Mouse (Mus musculus): ENCODE measurements around the gene Rbl1. TPM values are rescaled to one million over a fixed set of nuclear protein-coding genes. Genes with fewer than 3 reads are reported as not detected.

Rbl1 gene
- total RNA-seq, 2 experiments from 2014 or later, result 1.3 to 2.2 TPM

- peak; percentile 78 to 79 for DNase-seq (ENCODE audit: extremely low spot score in 1 of 2, low spot score in 1 of 2)
These were observed 69.3 kb downstream of the Rbl1 start, which contains the start of gene Samhd1 for GRCm38 (mm10) chr2:157135014-157135413. Gene Samhd1, minus strand, starts transcription at chr2:157135265.

- peak in 1 of 2 experiments; percentile 3 for DNase-seq (ENCODE audit: extremely low spot score in 1 of 2, low spot score in 1 of 2)
These were observed 69.8 kb downstream of the Rbl1 start for GRCm38 (mm10) chr2:157134479-157134931.

GRCm38 (mm10) chr2:157133769-157134478 is 70.4 kb downstream of the Rbl1 start:
- no peak for DNase-seq (ENCODE audit: extremely low spot score in 1 of 2, low spot score in 1 of 2)

- no peak for DNase-seq (ENCODE audit: extremely low spot score in 1 of 2, low spot score in 1 of 2)
These were observed 71.4 kb downstream of the Rbl1 start for GRCm38 (mm10) chr2:157132686-157133540.

DNA sequence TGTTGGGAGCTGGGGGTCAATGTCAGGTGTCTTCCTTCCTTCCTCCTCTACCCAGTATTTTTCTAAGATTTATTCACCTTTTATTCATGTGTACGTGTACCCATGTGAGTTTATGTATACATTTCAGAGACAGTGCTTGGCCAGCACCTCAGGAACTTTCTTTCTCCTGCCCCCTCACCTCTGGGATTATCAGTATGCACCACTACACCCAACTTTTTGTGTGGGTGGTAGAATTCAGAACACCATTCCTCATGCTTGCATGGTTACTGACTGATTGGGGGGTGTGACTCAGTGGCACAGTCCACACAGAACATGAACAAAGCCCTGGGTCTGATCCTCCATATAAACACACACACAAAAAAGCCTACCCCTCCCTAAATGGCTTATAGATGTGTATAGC is 72.2 kb downstream of the Rbl1 start:
- no peak for DNase-seq (ENCODE audit: extremely low spot score in 1 of 2, low spot score in 1 of 2)

DNA sequence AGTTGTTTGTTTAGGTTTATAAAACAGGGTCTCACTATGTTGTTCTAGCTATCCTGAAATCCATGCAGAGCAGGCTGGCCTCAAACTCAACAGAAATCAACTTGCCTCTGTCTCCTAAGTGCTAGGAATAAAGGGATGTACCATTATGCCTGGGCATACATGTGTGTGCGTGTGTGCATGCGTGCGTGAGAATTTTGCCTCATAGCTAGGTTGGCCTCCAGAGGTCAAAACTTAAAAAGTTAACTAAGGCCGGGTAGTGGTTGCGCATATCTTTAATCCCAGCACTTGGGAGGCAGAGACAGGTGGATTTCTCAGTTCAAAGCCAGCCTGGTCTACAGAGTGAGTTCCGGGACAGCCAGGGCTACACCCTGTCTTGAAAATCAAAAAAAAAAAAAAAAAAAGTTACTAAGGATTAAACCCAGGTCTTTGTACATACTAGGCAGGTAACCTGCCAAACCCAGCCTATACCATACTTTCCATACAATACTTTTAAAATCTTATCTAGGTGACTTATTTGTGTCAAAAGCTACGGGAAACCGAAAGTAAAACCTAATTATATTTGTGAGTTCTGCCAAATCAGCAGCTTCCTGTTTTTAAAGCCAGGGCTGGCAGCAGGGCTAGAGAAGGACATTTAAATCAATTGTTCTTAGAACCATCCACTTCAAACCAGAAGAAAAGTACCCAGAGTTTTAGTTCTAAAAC is 73.4 kb downstream of the Rbl1 start:
- no peak for DNase-seq (ENCODE audit: extremely low spot score in 1 of 2, low spot score in 1 of 2)

DNA sequence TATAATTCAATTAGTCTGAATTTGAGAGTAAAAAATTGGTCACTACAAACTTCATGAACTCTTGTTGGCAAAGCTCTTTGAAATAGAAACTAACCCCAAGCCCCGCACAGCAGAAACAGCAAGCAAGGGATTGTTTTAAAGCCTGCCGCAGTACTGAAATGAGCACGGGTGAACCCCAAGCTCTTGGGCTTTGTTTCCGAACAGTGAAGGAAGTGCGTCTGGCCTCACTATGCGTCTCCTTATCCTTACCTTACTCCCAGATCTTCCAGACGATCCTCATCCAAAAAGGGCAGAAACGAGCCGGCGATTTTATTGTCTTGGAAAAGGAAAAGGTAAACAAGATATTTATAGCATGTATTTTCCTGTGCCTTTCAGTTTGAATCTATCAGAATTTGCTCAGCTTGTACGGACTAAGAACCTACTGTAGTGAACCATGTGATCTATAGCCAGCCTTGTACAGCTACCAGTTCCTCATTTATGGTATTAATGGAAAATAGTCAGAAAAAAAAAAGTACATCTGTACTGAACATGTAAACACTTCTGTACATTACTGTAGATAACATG is 74.7 kb downstream of the Rbl1 start:
- DNase-seq (ENCODE audit: extremely low spot score in 1 of 2, low spot score in 1 of 2), result no peak

DNA sequence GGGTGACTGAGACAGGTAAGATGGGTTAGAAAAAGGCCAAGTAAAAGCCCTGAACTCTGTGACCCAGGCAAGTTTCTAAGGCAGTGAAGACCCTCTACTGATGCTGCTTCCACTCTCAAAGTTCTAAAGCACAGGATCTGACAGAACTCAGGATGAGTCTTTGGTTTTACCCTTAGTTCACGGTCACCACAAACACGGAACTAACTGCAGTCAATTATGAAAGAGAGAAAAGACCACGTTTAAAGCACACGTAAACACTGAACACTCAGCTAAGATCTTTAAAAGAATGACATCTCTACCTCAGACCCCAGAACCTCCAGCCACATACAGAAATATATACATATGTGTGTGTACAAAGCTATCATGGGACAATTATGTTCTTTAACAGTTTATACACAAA is 75.2 kb downstream of the Rbl1 start:
- DNase-seq (ENCODE audit: extremely low spot score in 1 of 2, low spot score in 1 of 2), result no peak

DNA sequence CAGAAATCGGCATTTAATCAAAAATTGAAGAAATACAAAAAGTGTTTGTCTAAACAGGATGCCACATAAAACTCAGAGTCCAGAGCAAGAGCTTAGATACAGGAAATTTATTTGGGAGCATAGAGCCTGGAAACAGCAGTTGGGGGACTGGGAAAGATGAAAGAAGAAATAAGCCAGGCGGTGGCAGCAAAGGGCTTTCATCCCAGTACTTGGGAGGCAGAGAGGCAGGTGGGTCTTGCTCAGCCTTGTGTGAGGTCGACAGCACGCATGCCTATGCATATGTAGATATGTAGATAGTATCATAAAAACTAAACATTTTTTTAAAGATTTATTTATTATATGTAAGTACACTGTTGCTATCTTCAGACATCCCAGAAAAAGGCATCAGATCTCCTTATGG is 76.3 kb downstream of the Rbl1 start:
- DNase-seq (ENCODE audit: extremely low spot score in 1 of 2, low spot score in 1 of 2), result peak; percentile 11 to 39

DNA sequence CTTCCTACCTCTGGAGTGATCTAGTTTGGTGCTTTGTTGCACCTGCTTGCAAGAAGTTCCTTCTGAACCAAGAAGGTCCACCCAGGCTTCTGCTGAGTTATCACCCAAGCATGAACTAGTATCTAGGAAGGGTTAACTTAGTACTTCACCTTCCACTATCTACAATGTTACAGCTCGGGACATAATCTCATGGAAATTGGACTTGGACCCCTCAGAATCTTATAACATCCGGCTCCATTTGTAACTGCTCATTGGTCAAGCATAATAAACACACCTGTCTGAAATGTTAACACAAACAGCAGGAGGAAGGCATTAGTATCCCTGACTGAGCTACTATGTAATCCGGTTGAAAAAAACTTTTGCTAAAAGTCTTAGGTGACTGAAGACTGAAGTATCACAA is 77.0 kb downstream of the Rbl1 start:
- DNase-seq (ENCODE audit: extremely low spot score in 1 of 2, low spot score in 1 of 2), result no peak

DNA sequence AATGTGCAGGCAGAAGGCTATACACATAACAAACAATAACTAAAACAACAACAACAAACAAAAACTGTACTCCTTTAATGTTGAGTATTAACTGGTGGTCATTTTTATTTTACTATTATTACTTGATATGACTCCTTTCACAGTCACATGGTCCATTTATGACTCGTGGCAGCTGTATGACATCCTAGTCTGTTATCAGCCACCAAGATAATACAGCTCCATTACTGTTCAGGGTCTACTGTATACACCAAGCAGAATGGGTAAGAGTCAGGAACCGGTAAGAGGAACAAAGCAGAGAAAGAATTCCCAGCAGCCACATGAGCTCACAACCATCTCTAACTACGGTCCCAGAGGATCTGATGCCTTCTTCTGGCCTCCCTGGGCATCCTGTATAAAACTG is 79.1 kb downstream of the Rbl1 start:
- DNase-seq (ENCODE audit: extremely low spot score in 1 of 2, low spot score in 1 of 2), result no peak

GRCm38 (mm10) chr2:157121766-157122165 is 82.6 kb downstream of the Rbl1 start:
- no peak for DNase-seq (ENCODE audit: extremely low spot score in 1 of 2, low spot score in 1 of 2)

DNA sequence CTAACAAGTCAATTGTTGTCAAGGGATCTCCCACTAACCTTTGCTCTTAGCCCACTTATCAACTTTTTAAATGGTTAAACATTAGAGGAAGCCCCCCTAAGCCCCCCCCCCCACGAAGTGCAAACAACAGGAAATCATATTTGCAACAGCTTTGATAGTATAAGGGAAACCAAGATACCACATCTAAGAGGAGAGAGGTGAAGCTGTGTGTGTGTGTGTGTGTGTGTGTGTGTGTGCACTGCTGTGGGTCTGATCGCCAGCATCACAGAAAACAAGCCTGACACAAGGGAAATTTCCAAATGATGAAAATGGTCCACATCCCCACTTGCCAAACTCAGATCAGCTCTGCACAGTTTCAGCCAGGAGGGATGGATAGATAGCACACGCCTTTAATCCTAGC is 85.3 kb downstream of the Rbl1 start:
- no peak for DNase-seq (ENCODE audit: extremely low spot score in 1 of 2, low spot score in 1 of 2)

DNA sequence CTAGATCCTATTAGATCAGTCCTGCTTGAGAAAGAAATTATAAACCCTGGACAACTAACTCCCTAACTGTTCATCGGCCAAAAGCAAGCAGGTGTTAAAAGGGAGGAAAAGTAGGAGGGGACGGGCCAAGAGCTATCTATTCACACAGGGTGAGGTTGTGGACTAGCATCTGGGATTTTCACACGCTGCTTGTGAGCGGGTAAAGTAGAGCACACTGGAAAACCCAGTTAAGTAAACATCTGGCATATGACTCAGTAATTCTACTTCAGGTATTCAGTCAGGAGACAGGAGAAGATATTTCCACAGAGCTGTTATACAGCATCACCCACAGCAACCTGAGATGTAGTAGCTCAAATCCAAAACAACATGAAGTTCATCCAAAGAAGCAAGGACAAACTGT is 85.8 kb downstream of the Rbl1 start:
- DNase-seq (ENCODE audit: extremely low spot score in 1 of 2, low spot score in 1 of 2), result no peak

DNA sequence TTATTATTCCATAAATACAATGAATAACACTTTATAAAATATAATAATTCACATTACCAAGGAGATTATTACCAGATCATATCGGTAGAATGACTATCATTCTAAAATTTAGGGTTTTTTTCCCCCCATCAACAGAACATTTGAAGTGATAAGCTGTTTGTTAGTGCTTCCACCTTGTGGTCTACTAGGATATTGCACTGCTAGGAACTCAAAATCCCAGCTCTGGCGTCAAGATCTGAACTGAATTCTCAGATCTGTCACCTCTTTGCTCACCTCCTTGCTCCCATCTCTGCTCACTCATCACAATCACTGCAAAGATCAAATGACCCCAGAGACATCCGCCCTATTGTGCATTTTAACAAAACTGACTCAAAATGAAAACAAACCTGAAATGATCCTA is 87.4 kb downstream of the Rbl1 start:
- DNase-seq (ENCODE audit: extremely low spot score in 1 of 2, low spot score in 1 of 2), result no peak

- DNase-seq (ENCODE audit: extremely low spot score in 1 of 2, low spot score in 1 of 2), result no peak
These were observed 96.1 kb downstream of the Rbl1 start for GRCm38 (mm10) chr2:157108236-157108635.

GRCm38 (mm10) chr2:157104454-157104853 is 99.9 kb downstream of the Rbl1 start:
- no peak for DNase-seq (ENCODE audit: extremely low spot score in 1 of 2, low spot score in 1 of 2)

DNA sequence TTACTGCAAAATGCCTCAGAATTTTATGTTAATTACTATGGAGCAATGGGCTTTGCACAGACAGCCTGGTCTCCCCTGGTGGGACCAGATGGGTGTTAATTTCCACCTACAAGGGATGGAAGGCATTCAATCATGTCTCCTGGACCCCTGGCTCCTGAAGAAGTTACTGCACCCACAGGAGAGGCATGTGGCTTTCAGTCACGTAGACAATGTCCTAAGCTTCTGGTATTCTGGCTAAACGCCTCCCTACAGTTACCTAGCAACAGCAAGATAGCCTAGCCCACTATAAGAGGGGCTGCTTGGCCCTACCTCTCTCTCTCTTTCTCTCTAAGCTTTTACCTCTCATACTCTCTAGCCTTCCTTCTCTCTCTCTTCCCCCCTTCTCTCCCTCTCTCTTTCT is 102.1 kb downstream of the Rbl1 start:
- DNase-seq (ENCODE audit: extremely low spot score in 1 of 2, low spot score in 1 of 2), result no peak

DNA sequence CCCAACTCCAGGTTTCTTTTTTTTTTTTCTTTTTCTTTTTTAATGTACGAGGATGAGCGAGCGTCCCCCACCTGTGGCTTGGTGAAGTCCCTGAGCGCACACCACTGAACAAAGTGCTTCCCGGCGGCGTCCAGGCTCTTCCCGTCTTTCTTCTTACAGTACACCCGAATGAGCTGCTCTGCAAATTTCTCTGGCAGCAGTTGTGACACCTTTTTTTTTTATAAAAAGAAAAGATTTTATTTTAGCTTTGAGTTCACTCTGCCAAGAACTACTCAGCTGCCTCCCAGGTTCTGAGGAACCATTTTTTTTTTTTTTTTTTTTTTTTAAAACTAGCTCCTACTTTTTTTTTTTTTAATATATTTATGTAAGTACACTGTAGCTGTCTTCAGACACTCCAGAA is 102.7 kb downstream of the Rbl1 start:
- no peak for DNase-seq (ENCODE audit: extremely low spot score in 1 of 2, low spot score in 1 of 2)

DNA sequence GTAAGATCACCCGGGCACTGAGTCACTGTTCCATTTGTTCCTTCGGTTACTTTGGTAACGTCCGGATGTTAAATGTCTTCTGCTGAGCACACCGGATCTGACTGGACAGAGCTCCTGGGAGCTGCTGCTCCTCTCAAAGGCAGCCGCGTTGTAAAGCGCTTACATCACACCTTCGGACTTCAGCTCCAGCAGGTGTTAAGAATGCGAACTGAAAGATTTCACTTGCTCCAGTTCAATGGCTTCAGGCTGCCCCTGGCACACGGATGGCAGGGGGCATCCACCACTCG is 104.1 kb downstream of the Rbl1 start:
- DNase-seq (ENCODE audit: extremely low spot score in 1 of 2, low spot score in 1 of 2), result no peak
